Mouse (Mus musculus): ENCODE measurements at regions not wholly inside any gene's neighbourhood (a gene's known extent, or its start where the extent isn't known, plus 50 kb on each side); places are given as distances from the start of the nearest gene placed in this dataset.
A peak's percentile ranks its signal among the peaks of the same experiment; 100 is the strongest.

- DNase-seq (ENCODE audit: low read depth, low spot score), result no peak
These were observed 73.4 kb downstream of the Tm4sf1 start for GRCm38 (mm10) chr3:57228400-57228799.

GRCm38 (mm10) chr3:57223773-57224172 is 78.0 kb downstream of the Tm4sf1 start:
- DNase-seq (ENCODE audit: low read depth, low spot score), result no peak

- DNase-seq (ENCODE audit: low read depth, low spot score), result peak; percentile 97
These were observed 79.4 kb downstream of the Tm4sf1 start for GRCm38 (mm10) chr3:57222318-57222914.

- no peak for DNase-seq (ENCODE audit: low read depth, low spot score)
These were observed 83.4 kb downstream of the Tm4sf1 start for GRCm38 (mm10) chr3:57218431-57218830.

- peak; percentile 88 for DNase-seq (ENCODE audit: low read depth, low spot score)
These were observed 97.6 kb downstream of the Tm4sf1 start for GRCm38 (mm10) chr3:57204066-57204723.

- DNase-seq (ENCODE audit: low read depth, low spot score), result no peak
These were observed 98.4 kb downstream of the Tm4sf1 start for GRCm38 (mm10) chr3:57203418-57203817.

GRCm38 (mm10) chr3:57181587-57181986 is 120.2 kb downstream of the Tm4sf1 start:
- DNase-seq (ENCODE audit: low read depth, low spot score), result peak; percentile 90

- no peak for DNase-seq (ENCODE audit: low read depth, low spot score)
These were observed 148.4 kb downstream of the Tm4sf1 start for GRCm38 (mm10) chr3:57153177-57153948.

- DNase-seq (ENCODE audit: low read depth, low spot score), result peak; percentile 70
These were observed 152.6 kb downstream of the Tm4sf1 start for GRCm38 (mm10) chr3:57149156-57149555.

GRCm38 (mm10) chr3:57136847-57137246 is 164.9 kb downstream of the Tm4sf1 start:
- DNase-seq (ENCODE audit: low read depth, low spot score), result no peak

GRCm38 (mm10) chr3:57128606-57129005 is 173.2 kb downstream of the Tm4sf1 start:
- no peak for DNase-seq (ENCODE audit: low read depth, low spot score)

- DNase-seq (ENCODE audit: low read depth, low spot score), result peak; percentile 90
These were observed 175.8 kb downstream of the Tm4sf1 start for GRCm38 (mm10) chr3:57125792-57126485.

GRCm38 (mm10) chr3:57118016-57118415 is 183.8 kb downstream of the Tm4sf1 start:
- peak; percentile 51 for DNase-seq (ENCODE audit: low read depth, low spot score)

- DNase-seq (ENCODE audit: low read depth, low spot score), result no peak
These were observed 199.5 kb downstream of the Tm4sf1 start for GRCm38 (mm10) chr3:57102254-57102653.

- DNase-seq (ENCODE audit: low read depth, low spot score), result no peak
These were observed 201.3 kb downstream of the Tm4sf1 start for GRCm38 (mm10) chr3:57100515-57100914.

GRCm38 (mm10) chr3:57094936-57095335 is 206.9 kb downstream of the Tm4sf1 start:
- no peak for DNase-seq (ENCODE audit: low read depth, low spot score)

- peak; percentile 91 for DNase-seq (ENCODE audit: low read depth, low spot score)
These were observed 208.4 kb downstream of the Tm4sf1 start for GRCm38 (mm10) chr3:57093201-57093940.

GRCm38 (mm10) chr3:57074516-57074915 is 227.3 kb downstream of the Tm4sf1 start:
- DNase-seq (ENCODE audit: low read depth, low spot score), result no peak

GRCm38 (mm10) chr3:57073962-57074506 is 227.8 kb downstream of the Tm4sf1 start:
- DNase-seq (ENCODE audit: low read depth, low spot score), result no peak

GRCm38 (mm10) chr3:57033021-57033420 is 268.8 kb downstream of the Tm4sf1 start:
- peak; percentile 59 for DNase-seq (ENCODE audit: low read depth, low spot score)

- DNase-seq (ENCODE audit: low read depth, low spot score), result no peak
These were observed 283.6 kb downstream of the Tm4sf1 start for GRCm38 (mm10) chr3:57018171-57018570.

Measured in 3T3-L1 (cell line).